Mouse (Mus musculus) erythroblast, embryonic 14.5 days (primary cell): ENCODE data around the gene Dnajb14. TPM values are rescaled to one million over a fixed set of nuclear protein-coding genes. Genes with fewer than 3 reads are reported as not detected.
"Not testable (repeated sequence)": the region's sequence is repeated elsewhere in the genome, so short reads cannot be mapped to it uniquely, and the experiment has no call there.

Source experiments
- H3K27me3 ChIP-seq: 2 replicates; pipeline ENCODE4 v1.6.1; 2012; ENCODE audit warnings: inconsistent platforms; ENCODE audit not compliant: control insufficient read depth
- H3K36me3 ChIP-seq: 2 replicates; pipeline ENCODE4 v1.6.1; 2012; ENCODE audit warnings: mild to moderate bottlenecking, inconsistent platforms; ENCODE audit not compliant: control insufficient read depth
- H3K4me1 ChIP-seq: 2 replicates; pipeline ENCODE4 v1.6.1; 2012; ENCODE audit warnings: inconsistent platforms; ENCODE audit not compliant: control insufficient read depth
- H3K4me3 ChIP-seq: replicated peaks from 2 replicates; pipeline ENCODE3; 2012; ENCODE audit warnings: moderate library complexity, mild to moderate bottlenecking, inconsistent platforms
- H3K9me3 ChIP-seq: 2 replicates; pipeline ENCODE4 v1.6.1; 2012; ENCODE audit warnings: low read length, inconsistent platforms, mixed read lengths; ENCODE audit not compliant: control insufficient read depth
- GATA1 ChIP-seq: IDR thresholded peaks from 2 replicates; pipeline ENCODE4 v1.6.1; 2012; ENCODE audit warnings: low read length, inconsistent platforms, mixed read lengths
- TAL1 ChIP-seq: IDR thresholded peaks from 3 replicates; pipeline ENCODE4 v1.6.1; 2012; ENCODE audit warnings: low read length, inconsistent platforms, mixed read lengths
- polyA plus RNA-seq: library from polyadenylated mRNA; stranded (reverse); fragments of >175 nt; gene quantifications from 2 replicates; pipeline ENCODE4 v1.2.3, GENCODE M21; 2012

The Dnajb14 gene
- polyA plus RNA-seq, 1 experiment: 0.11 TPM

DNA sequence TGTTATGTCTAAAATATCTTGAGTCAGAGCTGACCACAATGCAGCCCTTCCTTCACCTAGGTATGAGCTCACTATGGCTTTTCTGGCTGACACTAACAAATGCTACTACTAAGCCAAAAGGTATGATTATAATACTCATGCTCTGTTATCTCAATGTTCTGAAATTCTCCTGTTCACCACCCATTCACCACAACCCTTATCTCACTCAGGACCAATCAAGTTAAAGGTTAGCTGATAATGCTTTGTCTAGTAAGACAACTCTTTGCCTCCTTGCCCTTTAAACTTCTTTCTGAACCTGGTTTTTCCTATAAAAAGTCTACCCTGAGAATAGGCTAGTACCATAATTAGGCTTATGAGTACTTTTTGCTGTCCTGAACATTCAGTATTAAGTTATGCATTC, 29.3 kb upstream of the Dnajb14 start:
- Histone ChIP-seq H3K27me3 (no peaks in the 10 kb centered on the region), H3K9me3 (0 out of 2 replicates have a peak, but pooled peaks cover 2% of the 10 kb centered on the region), H3K36me3 (no peaks in the 10 kb centered on the region), H3K4me3 (no peak overlapping the region), H3K4me1 (peaks cover 4% of the 10 kb centered on the region)
- no peak for TF ChIP-seq GATA1
- TF ChIP-seq TAL1: no peak

DNA sequence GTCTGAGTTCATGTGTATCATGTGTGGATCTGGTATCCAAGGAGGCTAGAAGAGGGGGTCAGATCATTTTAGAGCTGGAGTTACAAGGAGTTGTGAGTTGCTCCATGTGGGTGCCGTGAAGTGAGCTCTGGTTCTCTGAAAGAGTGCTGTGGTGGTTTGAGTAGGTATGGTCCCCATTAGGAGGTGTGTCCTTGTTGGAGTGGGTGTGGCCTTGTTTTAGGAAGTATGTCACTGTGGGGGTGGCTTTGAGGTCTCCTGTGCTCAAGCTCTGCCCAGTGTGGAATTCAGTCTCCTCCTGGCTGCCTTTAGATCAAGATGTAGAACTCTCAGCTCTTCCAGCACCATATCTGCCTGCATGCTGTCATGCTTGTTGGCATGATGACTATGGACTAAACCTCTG, 24.5 kb upstream of the Dnajb14 start:
- Histone ChIP-seq H3K4me1 (peaks cover 22% of the 10 kb centered on the region), H3K36me3 (no peaks in the 10 kb centered on the region), H3K9me3 (0 out of 2 replicates have a peak, but pooled peaks cover 2% of the 10 kb centered on the region), H3K4me3 (peak overlapping the region; percentile 30), H3K27me3 (no peaks in the 10 kb centered on the region)
- TF ChIP-seq TAL1 (no peak), GATA1 (no peak)

DNA sequence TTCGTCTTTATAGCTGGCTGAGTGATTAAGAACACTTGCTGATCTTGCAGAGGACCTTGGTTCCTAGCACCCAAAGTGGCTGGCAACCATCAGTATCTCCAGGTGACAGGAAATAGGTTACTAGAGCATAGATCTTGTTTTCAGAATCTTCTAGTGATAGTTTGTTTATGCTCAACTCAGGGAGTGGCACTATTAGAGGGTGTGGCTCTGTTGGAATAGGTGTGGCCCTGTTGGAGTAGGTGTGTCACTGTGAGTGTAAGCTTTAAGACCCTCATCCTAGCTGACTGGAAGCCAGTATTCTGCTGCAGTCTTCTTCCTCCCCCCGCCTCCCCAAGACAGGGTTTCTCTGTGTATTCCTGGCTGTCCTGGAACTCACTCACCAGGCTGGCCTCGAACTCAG, 23.2 kb upstream of the Dnajb14 start:
- no peak for TF ChIP-seq TAL1
- TF ChIP-seq GATA1: no peak
- Histone ChIP-seq H3K9me3 (0 out of 2 replicates have a peak, but pooled peaks cover 2% of the 10 kb centered on the region), H3K27me3 (no peaks in the 10 kb centered on the region), H3K4me3 (no peak overlapping the region), H3K36me3 (no peaks in the 10 kb centered on the region), H3K4me1 (peaks cover 22% of the 10 kb centered on the region)

DNA sequence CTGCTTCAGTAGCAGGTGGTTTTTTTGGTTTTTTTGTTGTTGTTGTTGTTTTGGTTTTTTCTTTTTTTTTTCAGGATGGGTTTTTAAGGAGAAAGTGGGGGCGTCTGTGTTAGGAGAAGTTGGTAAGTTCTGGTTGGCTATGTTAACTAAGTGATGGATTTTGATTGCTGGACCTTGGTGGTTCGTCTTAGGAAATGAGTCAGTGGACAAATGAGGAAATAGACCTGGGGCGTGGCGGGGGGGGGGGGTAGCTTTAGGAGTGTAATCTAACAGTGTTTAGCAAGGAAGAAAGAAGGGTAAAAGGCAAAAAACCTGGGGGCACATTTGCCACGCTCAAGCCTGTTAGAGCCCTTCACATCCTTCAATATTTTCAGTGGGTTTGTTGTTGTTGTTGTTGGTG, 20.9 kb upstream of the Dnajb14 start:
- TF ChIP-seq GATA1 (no peak), TAL1 (no peak)
- Histone ChIP-seq H3K27me3 (no peaks in the 10 kb centered on the region), H3K36me3 (no peaks in the 10 kb centered on the region), H3K4me1 (peaks cover 28% of the 10 kb centered on the region), H3K9me3 (peaks cover 6% of the 10 kb centered on the region), H3K4me3 (no peak overlapping the region)

DNA sequence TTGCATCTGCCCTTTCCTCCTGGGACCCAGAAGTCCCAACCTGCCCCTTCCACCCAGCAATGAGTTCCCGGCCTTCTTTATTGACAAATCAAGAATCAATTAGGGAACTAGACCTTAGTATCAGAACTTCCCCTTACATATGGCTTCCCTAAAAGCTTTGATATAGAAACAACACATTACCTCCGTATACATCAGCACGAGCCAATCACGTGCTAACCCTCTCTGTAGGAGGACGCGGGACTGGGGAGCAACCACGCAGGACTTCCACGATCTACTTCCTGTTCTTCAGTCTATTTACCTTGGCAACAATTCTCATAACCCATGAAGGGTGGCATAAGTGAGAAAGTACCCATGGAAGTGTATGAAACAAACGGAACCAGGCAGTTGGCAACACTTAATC, 19.1 kb upstream of the Dnajb14 start:
- Histone ChIP-seq H3K4me3 (no peak overlapping the region), H3K36me3 (no peaks in the 10 kb centered on the region), H3K9me3 (peaks cover 12% of the 10 kb centered on the region), H3K4me1 (peaks cover 22% of the 10 kb centered on the region), H3K27me3 (no peaks in the 10 kb centered on the region)
- TF ChIP-seq GATA1 (no peak), TAL1 (no peak)

DNA sequence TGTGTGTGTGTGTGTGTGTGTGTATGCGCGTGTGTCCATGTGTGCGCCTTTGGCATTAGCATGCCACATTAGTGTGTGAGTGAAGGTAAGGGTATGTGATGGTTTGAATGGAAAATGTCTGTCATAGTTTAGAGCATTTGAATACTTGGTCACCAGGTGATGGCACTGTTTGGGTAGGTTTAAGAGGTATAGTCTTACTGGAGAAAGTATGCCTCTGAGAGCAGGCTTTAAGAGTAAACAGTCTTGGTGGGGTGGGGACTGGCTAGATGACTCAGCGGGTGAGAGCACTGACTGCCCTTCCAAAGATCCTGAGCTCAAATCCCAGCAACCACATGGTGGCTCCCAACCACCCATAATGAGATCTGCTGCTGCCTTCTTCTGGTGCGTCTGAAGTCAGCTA, 17.8 kb upstream of the Dnajb14 start:
- no peak for TF ChIP-seq TAL1
- no peak for TF ChIP-seq GATA1
- peaks cover 12% of the 10 kb centered on the region for H3K4me1 ChIP-seq
- no peaks in the 10 kb centered on the region for H3K36me3 ChIP-seq
- H3K27me3 ChIP-seq: no peaks in the 10 kb centered on the region
- peaks cover 12% of the 10 kb centered on the region for H3K9me3 ChIP-seq
- H3K4me3 ChIP-seq: no peak overlapping the region

DNA sequence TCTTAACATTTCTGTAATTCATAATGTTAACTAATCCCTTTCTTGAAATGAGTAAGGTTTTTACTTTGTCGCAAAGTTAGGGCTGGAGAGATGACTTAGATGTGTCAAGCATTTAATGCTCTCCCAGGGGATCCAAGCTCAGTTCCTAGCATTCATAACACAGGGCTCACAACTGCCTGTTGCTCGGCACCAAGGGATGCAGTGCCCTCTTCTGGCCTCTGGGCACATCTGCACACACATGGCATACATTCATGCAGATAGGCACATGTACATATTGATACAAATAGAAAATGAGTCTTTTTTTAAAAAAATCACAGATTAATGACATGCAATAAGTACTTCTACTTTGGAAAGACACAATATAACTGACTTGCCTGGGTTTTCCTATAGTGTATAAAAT, 16.3 kb upstream of the Dnajb14 start:
- Histone ChIP-seq H3K27me3 (no peaks in the 10 kb centered on the region), H3K36me3 (no peaks in the 10 kb centered on the region), H3K9me3 (peaks cover 12% of the 10 kb centered on the region), H3K4me1 (peaks cover 6% of the 10 kb centered on the region), H3K4me3 (no peak overlapping the region)
- TF ChIP-seq TAL1: no peak
- TF ChIP-seq GATA1: no peak

DNA sequence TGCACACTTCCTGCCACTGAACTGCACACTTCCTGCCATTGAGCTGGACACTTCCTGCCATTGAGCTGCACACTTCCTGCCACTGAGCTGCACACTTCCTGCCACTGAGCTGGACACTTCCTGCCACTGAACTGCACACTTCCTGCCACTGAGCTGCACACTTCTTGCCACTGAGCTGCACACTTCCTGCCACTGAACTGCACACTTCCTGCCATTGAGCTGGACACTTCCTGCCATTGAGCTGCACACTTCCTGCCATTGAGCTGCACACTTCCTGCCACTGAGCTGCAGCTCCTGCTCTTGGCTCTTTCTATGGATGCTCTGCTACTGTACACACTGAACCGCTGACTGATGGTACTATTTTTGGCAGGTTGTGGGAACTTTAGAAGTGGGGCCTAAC, 14.5 kb upstream of the Dnajb14 start:
- H3K4me1 ChIP-seq, H3K4me3 ChIP-seq: not testable (repeated sequence)

DNA sequence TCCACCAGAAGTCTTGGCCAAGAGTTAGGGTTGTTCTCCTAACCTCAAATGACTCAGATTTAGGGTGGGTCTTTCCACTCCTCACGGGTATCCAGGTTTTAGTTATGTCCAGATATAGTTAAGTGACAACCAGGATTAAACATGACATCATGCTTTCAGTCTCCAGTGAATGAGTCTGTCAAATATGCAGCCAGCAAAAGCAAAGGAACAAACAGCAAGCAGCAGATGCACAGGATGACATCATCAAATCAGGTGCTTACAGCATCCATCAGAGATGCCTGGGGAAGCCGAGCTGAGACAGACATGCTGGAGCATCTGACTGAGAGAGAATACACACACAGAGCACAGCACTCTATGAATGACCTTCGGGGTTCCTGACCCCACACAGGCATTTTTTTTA, 12.1 kb upstream of the Dnajb14 start:
- Histone ChIP-seq H3K36me3 (no peaks in the 10 kb centered on the region), H3K9me3 (peaks cover 12% of the 10 kb centered on the region), H3K27me3 (peaks cover 7% of the 10 kb centered on the region; the same call in 1 of the 2 replicates), H3K4me1 (peaks cover 1% of the 10 kb centered on the region), H3K4me3 (no peak overlapping the region)
- TF ChIP-seq TAL1 (no peak), GATA1 (no peak)

More for the DNA sequence above, 14.5 kb upstream of the Dnajb14 start:
- not testable (repeated sequence) for H3K27me3 ChIP-seq, H3K36me3 ChIP-seq
- H3K9me3 ChIP-seq: peaks cover 12% of the 10 kb centered on the region

DNA sequence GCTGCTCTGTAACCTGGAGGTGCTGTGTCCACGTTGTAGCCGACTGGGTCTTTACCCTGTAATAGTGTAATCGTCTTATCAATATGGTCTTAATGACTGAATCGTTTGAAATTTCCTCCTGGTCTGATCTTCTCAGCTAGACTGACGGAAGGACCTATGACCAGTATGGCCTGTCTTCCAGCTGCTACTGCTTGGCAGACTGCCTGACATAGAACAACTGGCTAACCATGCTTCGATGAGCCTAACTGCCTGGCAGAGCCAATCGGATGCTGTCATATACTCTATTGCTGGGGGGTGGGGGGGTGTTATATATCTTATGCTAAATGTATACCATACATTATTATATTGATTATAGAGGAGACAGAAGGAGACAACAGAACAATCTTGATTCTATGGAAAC, 11.4 kb upstream of the Dnajb14 start:
- no peak for TF ChIP-seq GATA1
- Histone ChIP-seq H3K4me1 (peaks cover 3% of the 10 kb centered on the region), H3K4me3 (no peak overlapping the region), H3K27me3 (peaks cover 7% of the 10 kb centered on the region; the same call in 1 of the 2 replicates), H3K9me3 (peaks cover 10% of the 10 kb centered on the region; the same call in 1 of the 2 replicates), H3K36me3 (no peaks in the 10 kb centered on the region)
